Mouse (Mus musculus) small intestine, adult 2 months (tissue): ENCODE data around the gene Ggt5.

ENCODE experiments used
- CTCF ChIP-seq: fragments of 200-500 bp; IDR thresholded peaks from 2 replicates; pipeline ENCODE4 v1.5.1; 2012; ENCODE audit warnings: low read depth, mild to moderate bottlenecking, control low read depth, inconsistent platforms, low read length, moderate library complexity, mixed read lengths; ENCODE audit not compliant: insufficient replicate concordance, insufficient read length; ENCODE audit errors: extremely low read depth
- POLR2A ChIP-seq: fragments of 200-500 bp; IDR thresholded peaks from 2 replicates; pipeline ENCODE4 v1.6.1; 2012; ENCODE audit warnings: low read depth, mild to moderate bottlenecking, control low read depth, inconsistent platforms, low read length, moderate library complexity

DNA sequence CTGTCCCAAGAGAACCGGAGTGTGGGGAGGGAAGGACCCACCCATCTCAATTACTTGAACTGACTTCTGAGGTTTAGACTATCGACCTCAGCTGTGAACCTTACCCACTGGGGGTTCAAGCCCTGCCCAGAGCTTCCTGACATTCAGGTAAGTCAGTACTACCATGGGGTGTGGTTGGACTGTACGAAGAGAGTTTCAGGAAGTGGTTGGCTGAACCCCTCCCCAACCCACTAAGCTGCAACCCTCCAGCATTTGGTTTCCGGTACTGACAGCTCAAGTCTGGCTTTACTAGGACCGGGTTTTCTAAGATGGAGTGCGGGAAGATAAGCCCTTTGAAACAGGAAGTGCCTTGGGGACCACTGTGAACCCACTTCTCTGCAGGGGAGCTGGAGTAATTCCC, 23.7 kb upstream of the Ggt5 start:
- TF ChIP-seq POLR2A: no peak; the same call in 1 of the 2 replicates
- TF ChIP-seq CTCF: no peak
